Mouse (Mus musculus) olfactory bulb, adult 2 months (tissue): ENCODE results near the gene Ttc41.

Experiments used
- CTCF ChIP-seq: fragments of 200-500 bp; IDR thresholded peaks from 2 replicates; pipeline ENCODE4 v1.5.1; 2012; ENCODE audit warnings: low read depth, mild to moderate bottlenecking, low read length, moderate library complexity; ENCODE audit not compliant: insufficient read depth
- POLR2A ChIP-seq: fragments of 200-500 bp; IDR thresholded peaks from 2 replicates; pipeline ENCODE4 v1.6.1; 2012; ENCODE audit warnings: mild to moderate bottlenecking, low read depth, low read length, moderate library complexity; ENCODE audit not compliant: insufficient read depth

DNA sequence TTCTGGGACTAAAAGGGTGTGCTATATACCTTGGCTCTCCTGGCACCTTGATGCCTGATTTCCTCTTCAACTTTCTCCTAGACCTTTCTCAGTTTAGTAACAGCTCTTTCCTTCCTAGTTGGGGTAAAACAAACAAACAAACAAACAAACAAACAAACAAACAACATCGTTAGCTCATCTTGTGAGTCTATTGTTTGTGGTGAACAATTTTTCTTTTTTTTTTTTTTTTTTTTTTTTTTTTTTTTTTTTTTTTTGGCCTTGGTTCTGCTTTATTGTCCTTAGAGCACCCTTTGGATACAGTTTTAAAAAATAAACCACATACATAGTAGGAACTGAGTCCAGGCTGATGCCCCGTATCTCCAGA is 25.9 kb downstream of the Ttc41 start:
- TF ChIP-seq CTCF (no peak), POLR2A (no peak)
